Mouse (Mus musculus) testis, adult 2 months (tissue): ENCODE results near the gene Pakap. TPM values are rescaled to one million over a fixed set of nuclear protein-coding genes. Genes with fewer than 3 reads are reported as not detected.

Experiments
- H3K27ac ChIP-seq: fragments of 200-500 bp; 2 replicates; pipeline ENCODE4 v1.5.1; 2012; ENCODE audit warnings: low read depth, low read length; ENCODE audit not compliant: control insufficient read depth, insufficient read depth
- H3K27me3 ChIP-seq: fragments of 200-500 bp; 2 replicates; pipeline ENCODE4 v1.6.1; 2012; ENCODE audit warnings: mild to moderate bottlenecking, low read length, moderate library complexity; ENCODE audit not compliant: control insufficient read depth, insufficient read depth
- H3K36me3 ChIP-seq: fragments of 200-500 bp; 2 replicates; pipeline ENCODE4 v1.6.1; 2012; ENCODE audit warnings: mild to moderate bottlenecking, low read length; ENCODE audit not compliant: control insufficient read depth, insufficient read depth
- H3K4me1 ChIP-seq: fragments of 200-500 bp; 2 replicates; pipeline ENCODE4 v1.6.1; 2012; ENCODE audit warnings: low read length; ENCODE audit not compliant: control insufficient read depth, insufficient read depth
- H3K4me3 ChIP-seq: fragments of 200-500 bp; 2 replicates; pipeline ENCODE4 v1.5.1; 2012; ENCODE audit warnings: low read depth, mild to moderate bottlenecking, low read length, moderate library complexity, mixed read lengths; ENCODE audit not compliant: control insufficient read depth
- CTCF ChIP-seq: fragments of 200-500 bp; IDR thresholded peaks from 2 replicates; pipeline ENCODE4 v1.5.1; 2012; ENCODE audit warnings: low read depth, mild to moderate bottlenecking, inconsistent platforms, low read length, moderate library complexity; ENCODE audit not compliant: control insufficient read depth, insufficient read depth, insufficient replicate concordance
- POLR2A ChIP-seq: fragments of 200-500 bp; IDR thresholded peaks from 2 replicates; pipeline ENCODE4 v1.6.1; 2012; ENCODE audit warnings: low read depth, mild to moderate bottlenecking, inconsistent platforms, low read length, moderate library complexity; ENCODE audit not compliant: control insufficient read depth
- polyA plus RNA-seq: library from polyadenylated mRNA; depleted of rRNA; stranded (reverse); fragments of >200 nt; gene quantifications from 2 replicates; pipeline ENCODE4 v1.2.3, GENCODE M21; 2012

Pakap gene
- polyA plus RNA-seq, 1 experiment, result 0.96 TPM

- H3K27me3 ChIP-seq, result no peaks in the 10 kb centered on the region
- no peak overlapping the region for H3K27ac ChIP-seq
- no peaks in the 10 kb centered on the region for H3K4me1 ChIP-seq
- H3K36me3 ChIP-seq, result no peaks in the 10 kb centered on the region
- no peak overlapping the region for H3K4me3 ChIP-seq
- TF ChIP-seq CTCF, result no peak
- TF ChIP-seq POLR2A, result no peak
These were observed 71.0 kb downstream of the Pakap start for GRCm38 (mm10) chr4:57638941-57639340.

GRCm38 (mm10) chr4:57640222-57640621, 72.2 kb downstream of the Pakap start:
- no peak overlapping the region for H3K27ac ChIP-seq
- no peak for TF ChIP-seq CTCF
- no peak for TF ChIP-seq POLR2A
- no peaks in the 10 kb centered on the region for H3K36me3 ChIP-seq

GRCm38 (mm10) chr4:57640971-57641370, 73.0 kb downstream of the Pakap start:
- Histone ChIP-seq H3K36me3 (no peaks in the 10 kb centered on the region), H3K4me1 (no peaks in the 10 kb centered on the region), H3K27ac (no peak overlapping the region), H3K4me3 (no peak overlapping the region), H3K27me3 (no peaks in the 10 kb centered on the region)
- TF ChIP-seq POLR2A, result no peak

More at GRCm38 (mm10) chr4:57640222-57640621, 72.2 kb downstream of the Pakap start:
- Histone ChIP-seq H3K4me1 (no peaks in the 10 kb centered on the region), H3K27me3 (no peaks in the 10 kb centered on the region), H3K4me3 (no peak overlapping the region)

GRCm38 (mm10) chr4:57650994-57651393, 83.0 kb downstream of the Pakap start:
- TF ChIP-seq POLR2A (no peak), CTCF (no peak)
- Histone ChIP-seq H3K36me3 (no peaks in the 10 kb centered on the region), H3K4me3 (no peak overlapping the region)

GRCm38 (mm10) chr4:57651547-57651946, 83.6 kb downstream of the Pakap start:
- Histone ChIP-seq H3K27ac (no peak overlapping the region), H3K4me1 (no peaks in the 10 kb centered on the region), H3K27me3 (no peaks in the 10 kb centered on the region), H3K4me3 (no peak overlapping the region), H3K36me3 (no peaks in the 10 kb centered on the region)
- no peak for TF ChIP-seq POLR2A
- TF ChIP-seq CTCF, result no peak

More at GRCm38 (mm10) chr4:57650994-57651393, 83.0 kb downstream of the Pakap start:
- Histone ChIP-seq H3K27me3 (no peaks in the 10 kb centered on the region), H3K4me1 (no peaks in the 10 kb centered on the region), H3K27ac (no peak overlapping the region)

- H3K4me1 ChIP-seq, result no peaks in the 10 kb centered on the region
- H3K4me3 ChIP-seq, result no peak overlapping the region
- TF ChIP-seq CTCF, result no peak
- H3K36me3 ChIP-seq, result no peaks in the 10 kb centered on the region
- no peaks in the 10 kb centered on the region for H3K27me3 ChIP-seq
- H3K27ac ChIP-seq, result no peak overlapping the region
These were observed 84.4 kb downstream of the Pakap start for GRCm38 (mm10) chr4:57652185-57652904.

- no peaks in the 10 kb centered on the region for H3K36me3 ChIP-seq
- no peak overlapping the region for H3K4me3 ChIP-seq
- no peaks in the 10 kb centered on the region; the same call in 1 of the 2 replicates for H3K4me1 ChIP-seq
- no peak for TF ChIP-seq CTCF
- no peak for TF ChIP-seq POLR2A
- H3K27me3 ChIP-seq, result no peaks in the 10 kb centered on the region
- H3K27ac ChIP-seq, result no peak overlapping the region
These were observed 88.0 kb downstream of the Pakap start for GRCm38 (mm10) chr4:57655966-57656365.

- no peak overlapping the region for H3K4me3 ChIP-seq
- TF ChIP-seq POLR2A (no peak), CTCF (no peak)
These were observed 88.4 kb downstream of the Pakap start for GRCm38 (mm10) chr4:57656388-57656787.

More at GRCm38 (mm10) chr4:57656388-57656787, 88.4 kb downstream of the Pakap start:
- Histone ChIP-seq H3K4me1 (no peaks in the 10 kb centered on the region; the same call in 1 of the 2 replicates), H3K36me3 (no peaks in the 10 kb centered on the region), H3K27me3 (no peaks in the 10 kb centered on the region), H3K27ac (no peak overlapping the region)
